Mouse (Mus musculus): Measurements from ENCODE around the gene Izumo4. TPM values are rescaled to one million over a fixed set of nuclear protein-coding genes. Genes with fewer than 3 reads are reported as not detected.

Izumo4 gene
- polyA plus RNA-seq, 1 experiment from 2014 or later = 5.0 TPM

DNA sequence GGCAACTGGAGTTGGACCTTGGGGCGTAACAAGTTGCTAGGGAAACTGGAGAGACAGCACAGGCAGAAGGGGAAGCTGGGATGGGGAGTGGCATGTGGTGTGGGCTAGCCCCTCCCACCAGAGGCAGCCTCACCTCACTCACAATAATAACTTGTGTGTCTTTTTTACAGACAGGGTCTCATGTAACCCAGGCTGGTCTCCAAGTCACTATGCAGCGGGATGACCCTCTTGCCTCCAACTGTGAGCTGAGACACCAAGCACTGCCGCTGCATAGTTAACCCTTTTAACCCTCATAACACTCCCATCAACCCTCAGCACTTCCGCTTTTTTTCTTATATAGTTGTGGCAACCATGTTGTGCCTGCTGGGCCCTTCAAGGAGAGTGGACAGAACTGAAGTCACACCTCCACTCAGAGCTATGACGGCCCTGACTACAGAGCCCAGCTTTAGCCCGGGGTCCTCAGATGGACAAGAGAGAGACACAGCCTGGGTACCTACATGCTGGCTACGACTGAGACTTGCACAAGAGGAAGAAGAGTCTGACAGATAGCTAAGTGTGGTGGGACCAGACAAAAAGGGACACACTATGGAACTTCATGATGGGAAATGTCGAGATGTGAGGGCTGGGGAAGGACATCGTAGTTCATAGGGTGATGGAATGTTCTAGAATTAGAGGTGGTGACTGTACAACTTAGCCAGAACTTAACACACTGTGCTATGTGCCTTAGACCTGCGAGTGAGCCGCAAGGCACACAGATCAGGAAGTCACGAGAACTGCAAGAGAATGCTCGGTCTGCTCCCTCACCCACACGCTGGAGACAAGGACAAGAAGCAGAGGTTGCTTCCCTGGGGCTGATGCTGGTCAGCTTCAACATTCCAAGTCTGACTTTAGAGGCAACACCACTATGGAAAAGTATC is 9.5 kb upstream of the Izumo4 start:
- H3K36me3 ChIP-seq (ENCODE audit: control insufficient read depth, insufficient read depth, low read length) = peaks cover 2% of the 10 kb centered on the region; the same call in 1 of the 2 replicates
- no peaks in the 10 kb centered on the region for H3K27me3 ChIP-seq (ENCODE audit: control insufficient read depth, insufficient read depth, low read length)
- DNase-seq (ENCODE audit: low spot score) (no peak), ATAC-seq (ENCODE audit: insufficient number of reproducible peaks, low FRiP score, low TSS enrichment, low read depth) (no peak)
- 85% methylated on average over 14 of the region's 14 CpGs for WGBS
- H3K9ac ChIP-seq (ENCODE audit: low read length) = no peak overlapping the region
- H3K27ac ChIP-seq (replicated peaks; ENCODE audit: low read depth, low read length) = no peak overlapping the region
- no peak overlapping the region for H3K4me2 ChIP-seq (ENCODE audit: low read depth, severe bottlenecking)
- no peaks in the 10 kb centered on the region for H3K9me3 ChIP-seq (ENCODE audit: control insufficient read depth, low read length)
- H3K4me3 ChIP-seq (ENCODE audit: low read depth, low read length) = no peak overlapping the region
- no peaks in the 10 kb centered on the region for H3K4me1 ChIP-seq (ENCODE audit: control insufficient read depth, insufficient read depth, low read length)

DNA sequence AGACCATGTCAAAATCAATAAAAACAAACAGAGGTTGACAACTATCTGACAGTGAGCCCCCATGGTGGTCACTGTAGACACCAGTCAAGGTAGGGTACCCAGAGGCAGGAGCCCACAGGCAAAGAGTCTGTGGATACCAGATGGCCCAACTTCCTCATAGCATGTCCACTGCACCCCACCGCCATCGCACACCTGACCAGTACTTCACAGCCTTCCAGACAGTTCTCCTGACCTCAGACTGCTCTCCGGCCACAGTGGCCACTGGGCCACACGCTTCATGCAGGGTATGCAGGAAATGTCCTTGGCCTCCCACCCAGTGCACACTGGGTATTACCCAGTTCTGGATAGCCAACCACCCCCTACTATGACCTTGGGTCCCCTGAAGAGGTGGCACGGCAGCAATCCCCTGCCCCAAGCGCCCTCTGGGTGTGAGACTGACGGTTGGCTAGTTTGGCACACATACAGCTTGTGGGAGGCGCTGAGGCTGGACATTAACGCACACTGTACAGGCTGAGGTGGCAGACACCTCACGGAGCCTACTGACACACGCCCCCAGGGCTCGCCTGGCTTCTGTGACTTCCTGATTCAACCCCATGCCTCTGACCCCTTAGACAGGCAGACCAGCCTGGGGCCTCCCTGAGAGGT is 8.5 kb upstream of the Izumo4 start:
- no peak overlapping the region for H3K9ac ChIP-seq (ENCODE audit: low read length)

DNA sequence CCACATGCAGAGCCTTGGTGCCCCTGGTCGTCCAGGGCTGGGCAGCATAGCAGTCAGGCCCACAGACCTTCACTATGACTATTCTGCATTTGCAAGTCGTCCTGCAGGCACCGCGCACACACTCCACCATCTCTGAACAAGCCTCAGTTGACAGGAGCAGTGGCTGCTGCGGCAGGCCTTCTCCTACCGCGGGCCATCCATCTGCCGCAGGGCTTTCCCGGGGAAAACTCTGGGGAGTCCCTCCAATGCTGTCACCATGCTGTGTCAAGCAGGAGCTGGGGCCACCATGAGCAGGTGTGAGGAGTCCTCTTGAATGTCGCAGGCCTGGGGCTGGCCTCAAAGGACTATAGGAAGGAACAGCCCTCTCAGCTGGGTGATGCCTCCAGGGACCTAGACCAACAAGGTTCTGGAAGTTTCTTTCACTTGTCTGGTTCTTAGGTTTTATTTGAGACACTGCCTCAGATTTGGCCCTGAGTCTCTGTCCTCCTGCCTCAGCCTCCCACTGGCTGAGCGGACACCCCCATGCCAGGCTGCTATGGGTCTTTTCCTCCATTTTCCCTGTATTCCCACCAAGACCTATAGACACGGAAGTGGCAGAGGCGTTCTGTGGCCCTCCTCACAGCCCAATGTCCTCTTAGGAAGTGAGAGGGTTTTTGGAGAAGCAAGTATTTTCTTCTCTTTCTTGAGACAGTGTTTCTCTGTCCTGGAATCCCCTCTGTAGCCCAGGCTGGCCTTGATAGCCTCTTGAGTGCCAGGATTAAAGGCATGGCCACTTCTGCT is 7.6 kb upstream of the Izumo4 start:
- no peak overlapping the region for H3K9ac ChIP-seq (ENCODE audit: low read length)

More for the DNA sequence above, 8.5 kb upstream of the Izumo4 start:
- H3K27me3 ChIP-seq (ENCODE audit: control insufficient read depth, insufficient read depth, low read length) = no peaks in the 10 kb centered on the region
- DNase-seq (ENCODE audit: low spot score) (no peak), ATAC-seq (ENCODE audit: insufficient number of reproducible peaks, low FRiP score, low TSS enrichment, low read depth) (no peak)
- no peak overlapping the region for H3K4me3 ChIP-seq (ENCODE audit: low read depth, low read length)
- no peak overlapping the region for H3K27ac ChIP-seq (replicated peaks; ENCODE audit: low read depth, low read length)
- H3K4me1 ChIP-seq (ENCODE audit: control insufficient read depth, insufficient read depth, low read length) = no peaks in the 10 kb centered on the region; the same call in 1 of the 2 replicates
- H3K4me2 ChIP-seq (ENCODE audit: low read depth, severe bottlenecking) = no peak overlapping the region
- peaks cover 2% of the 10 kb centered on the region; the same call in 1 of the 2 replicates for H3K36me3 ChIP-seq (ENCODE audit: control insufficient read depth, insufficient read depth, low read length)
- WGBS = 87% methylated on average over 12 of the region's 12 CpGs
- H3K9me3 ChIP-seq (ENCODE audit: control insufficient read depth, low read length) = no peaks in the 10 kb centered on the region

DNA sequence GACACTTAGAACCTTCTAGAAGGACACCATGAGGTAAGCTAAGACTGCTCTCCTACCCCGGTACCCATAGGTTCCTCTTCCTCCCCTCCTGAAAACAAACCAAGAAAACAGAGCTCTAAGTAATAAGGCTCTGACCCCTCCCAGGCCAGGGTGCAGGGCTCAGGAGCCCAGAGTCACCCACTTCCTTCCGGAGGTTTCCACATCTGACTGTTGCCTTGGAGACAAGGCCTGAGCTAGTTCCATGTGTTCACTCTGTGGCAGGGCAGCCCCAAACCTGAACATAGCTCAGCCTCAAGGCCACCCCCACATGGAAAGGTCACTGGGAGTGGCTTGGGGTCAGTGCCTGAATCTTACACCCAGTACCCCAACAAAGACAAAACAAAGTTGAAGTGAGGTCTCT is 6.8 kb upstream of the Izumo4 start:
- H3K27ac ChIP-seq (replicated peaks; ENCODE audit: low read depth, low read length) = no peak overlapping the region
- no peak overlapping the region for H3K9ac ChIP-seq (ENCODE audit: low read length)
- DNase-seq (ENCODE audit: low spot score) (no peak), ATAC-seq (ENCODE audit: insufficient number of reproducible peaks, low FRiP score, low TSS enrichment, low read depth) (no peak)
- no peaks in the 10 kb centered on the region for H3K9me3 ChIP-seq (ENCODE audit: control insufficient read depth, low read length)
- H3K27me3 ChIP-seq (ENCODE audit: control insufficient read depth, insufficient read depth, low read length) = no peaks in the 10 kb centered on the region
- H3K4me3 ChIP-seq (ENCODE audit: low read depth, low read length) = no peak overlapping the region
- WGBS = 82% methylated on average over 2 of the region's 2 CpGs
- no peaks in the 10 kb centered on the region; the same call in 1 of the 2 replicates for H3K4me1 ChIP-seq (ENCODE audit: control insufficient read depth, insufficient read depth, low read length)
- no peaks in the 10 kb centered on the region; the same call in 1 of the 2 replicates for H3K36me3 ChIP-seq (ENCODE audit: control insufficient read depth, insufficient read depth, low read length)
- H3K4me2 ChIP-seq (ENCODE audit: low read depth, severe bottlenecking) = no peak overlapping the region

More for the DNA sequence above, 7.6 kb upstream of the Izumo4 start:
- H3K9me3 ChIP-seq (ENCODE audit: control insufficient read depth, low read length) = no peaks in the 10 kb centered on the region
- ATAC-seq (ENCODE audit: insufficient number of reproducible peaks, low FRiP score, low TSS enrichment, low read depth) (no peak), DNase-seq (ENCODE audit: low spot score) (no peak)
- no peaks in the 10 kb centered on the region; the same call in 1 of the 2 replicates for H3K4me1 ChIP-seq (ENCODE audit: control insufficient read depth, insufficient read depth, low read length)
- 85% methylated on average over 13 of the region's 13 CpGs for WGBS
- no peaks in the 10 kb centered on the region for H3K27me3 ChIP-seq (ENCODE audit: control insufficient read depth, insufficient read depth, low read length)
- no peak overlapping the region for H3K4me3 ChIP-seq (ENCODE audit: low read depth, low read length)
- no peak overlapping the region for H3K4me2 ChIP-seq (ENCODE audit: low read depth, severe bottlenecking)
- H3K36me3 ChIP-seq (ENCODE audit: control insufficient read depth, insufficient read depth, low read length) = no peaks in the 10 kb centered on the region; the same call in 1 of the 2 replicates
- H3K27ac ChIP-seq (replicated peaks; ENCODE audit: low read depth, low read length) = no peak overlapping the region

DNA sequence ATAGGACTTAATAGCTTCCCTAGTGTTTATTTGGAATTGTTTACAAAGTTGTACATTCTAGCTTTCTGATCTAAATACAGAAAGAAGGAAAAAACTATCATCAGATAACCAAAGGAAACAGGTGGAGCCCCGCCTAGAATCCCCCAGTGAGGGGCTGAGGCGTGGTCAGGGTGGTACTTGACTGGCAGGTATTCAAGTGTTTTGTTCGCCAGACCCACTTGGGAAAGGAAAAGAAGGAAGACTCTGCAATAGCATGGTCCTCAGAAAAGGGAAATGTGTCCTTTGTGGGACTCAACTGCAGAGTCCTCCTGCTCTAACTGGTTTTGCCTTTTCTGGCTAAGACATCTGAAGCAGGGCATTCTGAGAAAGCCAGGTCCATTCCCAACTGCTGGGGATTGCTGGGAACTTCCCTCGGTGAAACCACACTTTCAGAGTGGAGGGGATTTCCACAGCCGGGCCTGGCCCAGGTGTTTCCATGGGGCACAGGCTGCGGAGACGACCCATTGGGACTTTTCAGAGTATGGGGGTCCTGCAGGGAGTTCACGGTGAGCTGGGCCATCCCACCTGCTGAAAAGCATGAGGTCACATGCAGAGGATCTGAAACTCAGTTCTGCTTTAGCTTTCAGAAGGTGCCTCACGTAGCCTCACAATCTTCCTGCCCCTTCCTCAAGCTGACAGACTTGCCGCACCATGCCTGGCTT is 6.0 kb upstream of the Izumo4 start:
- Histone ChIP-seq H3K4me1 (ENCODE audit: control insufficient read depth, insufficient read depth, low read length) (no peaks in the 10 kb centered on the region; the same call in 1 of the 2 replicates), H3K9ac (ENCODE audit: low read length) (no peak overlapping the region), H3K4me3 (ENCODE audit: low read depth, low read length) (no peak overlapping the region), H3K27ac (replicated peaks; ENCODE audit: low read depth, low read length) (no peak overlapping the region), H3K27me3 (ENCODE audit: control insufficient read depth, insufficient read depth, low read length) (no peaks in the 10 kb centered on the region), H3K4me2 (ENCODE audit: low read depth, severe bottlenecking) (no peak overlapping the region), H3K9me3 (ENCODE audit: control insufficient read depth, low read length) (no peaks in the 10 kb centered on the region), H3K36me3 (ENCODE audit: control insufficient read depth, insufficient read depth, low read length) (no peaks in the 10 kb centered on the region; the same call in 1 of the 2 replicates)
- 76% methylated on average over 10 of the region's 10 CpGs for WGBS
- DNase-seq (ENCODE audit: low spot score) = no peak
- ATAC-seq (ENCODE audit: insufficient number of reproducible peaks, low FRiP score, low TSS enrichment, low read depth) = no peak

DNA sequence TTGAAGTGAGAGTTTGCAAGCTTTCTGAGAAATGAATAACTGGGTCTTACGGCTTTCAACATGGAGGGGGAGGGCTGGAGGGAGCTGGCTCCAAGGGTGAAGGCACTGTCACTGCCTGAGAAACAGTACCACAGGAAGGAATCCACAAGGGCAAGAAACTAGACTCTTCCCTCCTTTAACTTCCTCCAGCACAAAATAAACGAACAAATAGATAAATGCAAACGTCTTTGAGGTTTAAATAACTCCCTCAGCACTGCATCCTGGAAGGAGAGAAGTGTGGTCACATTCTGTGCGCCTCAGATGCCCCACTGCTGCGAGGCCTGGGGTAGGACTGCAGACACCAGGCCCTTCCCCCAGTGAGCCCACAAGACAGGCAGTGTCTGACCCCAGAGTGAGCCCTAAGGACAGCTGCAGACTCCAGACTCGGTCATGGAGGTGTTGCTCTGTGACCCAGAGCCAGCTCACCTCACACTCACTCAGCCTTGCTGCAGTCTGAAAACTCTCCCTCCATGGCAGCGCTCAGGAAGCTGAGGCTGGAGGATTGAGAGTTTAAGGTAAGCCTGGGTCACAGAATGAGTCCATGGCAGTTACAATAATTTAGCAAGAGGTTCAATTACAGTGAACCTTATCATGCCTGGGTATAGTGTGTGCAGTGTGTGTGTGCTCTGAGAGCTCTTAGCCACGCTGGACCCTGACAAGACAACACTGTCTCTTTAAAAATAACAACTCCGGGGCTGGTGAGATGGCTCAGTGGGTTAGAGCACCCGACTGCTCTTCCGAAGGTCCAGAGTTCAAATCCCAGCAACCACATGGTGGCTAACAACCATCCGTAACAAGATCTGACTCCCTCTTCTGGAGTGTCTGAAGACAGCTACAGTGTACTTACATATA is 5.2 kb upstream of the Izumo4 start:
- WGBS = 74% methylated on average over 11 of the region's 12 CpGs
- Histone ChIP-seq H3K27me3 (ENCODE audit: control insufficient read depth, insufficient read depth, low read length) (no peaks in the 10 kb centered on the region), H3K9me3 (ENCODE audit: control insufficient read depth, low read length) (no peaks in the 10 kb centered on the region), H3K4me1 (ENCODE audit: control insufficient read depth, insufficient read depth, low read length) (no peaks in the 10 kb centered on the region; the same call in 1 of the 2 replicates), H3K27ac (replicated peaks; ENCODE audit: low read depth, low read length) (no peak overlapping the region), H3K36me3 (ENCODE audit: control insufficient read depth, insufficient read depth, low read length) (no peaks in the 10 kb centered on the region; the same call in 1 of the 2 replicates), H3K4me3 (ENCODE audit: low read depth, low read length) (no peak overlapping the region), H3K4me2 (ENCODE audit: low read depth, severe bottlenecking) (no peak overlapping the region), H3K9ac (ENCODE audit: low read length) (no peak overlapping the region)
- ATAC-seq (ENCODE audit: insufficient number of reproducible peaks, low FRiP score, low TSS enrichment, low read depth) = no peak
- no peak for DNase-seq (ENCODE audit: low spot score)

DNA sequence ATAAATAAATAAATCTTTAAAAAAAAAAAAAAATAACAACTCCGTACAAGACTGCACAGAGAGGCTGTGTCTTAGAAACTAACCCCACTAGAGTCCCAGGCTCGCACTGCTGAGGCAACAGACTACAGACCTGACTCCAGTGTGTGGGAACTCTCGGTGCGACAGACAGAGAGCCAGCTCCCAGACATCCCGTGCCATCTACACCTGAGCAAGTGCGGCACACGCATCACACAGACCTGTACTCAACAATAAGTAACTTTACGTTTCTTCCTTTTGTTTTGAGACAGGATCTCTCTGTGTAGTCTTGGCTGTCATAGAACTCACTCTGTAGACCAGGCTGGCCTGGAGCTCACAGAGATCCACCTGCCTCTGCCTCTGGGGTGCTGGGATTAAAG is 4.6 kb upstream of the Izumo4 start:
- DNase-seq (ENCODE audit: low spot score) = no peak
- no peak for ATAC-seq (ENCODE audit: insufficient number of reproducible peaks, low FRiP score, low TSS enrichment, low read depth)
- Histone ChIP-seq H3K36me3 (ENCODE audit: control insufficient read depth, insufficient read depth, low read length) (no peaks in the 10 kb centered on the region; the same call in 1 of the 2 replicates), H3K9ac (ENCODE audit: low read length) (no peak overlapping the region), H3K9me3 (ENCODE audit: control insufficient read depth, low read length) (no peaks in the 10 kb centered on the region), H3K4me2 (ENCODE audit: low read depth, severe bottlenecking) (no peak overlapping the region), H3K27ac (replicated peaks; ENCODE audit: low read depth, low read length) (no peak overlapping the region), H3K4me3 (ENCODE audit: low read depth, low read length) (no peak overlapping the region), H3K27me3 (ENCODE audit: control insufficient read depth, insufficient read depth, low read length) (no peaks in the 10 kb centered on the region), H3K4me1 (ENCODE audit: control insufficient read depth, insufficient read depth, low read length) (no peaks in the 10 kb centered on the region; the same call in 1 of the 2 replicates)
- 92% methylated on average over 8 of the region's 8 CpGs for WGBS

Measured in limb, embryonic 11.5 days (tissue).